Mouse (Mus musculus): ENCODE results near the gene Pacsin2.
"Not testable (repeated sequence)": the region's sequence is repeated elsewhere in the genome, so short reads cannot be mapped to it uniquely, and the experiment has no call there.

Gene Pacsin2

DNA sequence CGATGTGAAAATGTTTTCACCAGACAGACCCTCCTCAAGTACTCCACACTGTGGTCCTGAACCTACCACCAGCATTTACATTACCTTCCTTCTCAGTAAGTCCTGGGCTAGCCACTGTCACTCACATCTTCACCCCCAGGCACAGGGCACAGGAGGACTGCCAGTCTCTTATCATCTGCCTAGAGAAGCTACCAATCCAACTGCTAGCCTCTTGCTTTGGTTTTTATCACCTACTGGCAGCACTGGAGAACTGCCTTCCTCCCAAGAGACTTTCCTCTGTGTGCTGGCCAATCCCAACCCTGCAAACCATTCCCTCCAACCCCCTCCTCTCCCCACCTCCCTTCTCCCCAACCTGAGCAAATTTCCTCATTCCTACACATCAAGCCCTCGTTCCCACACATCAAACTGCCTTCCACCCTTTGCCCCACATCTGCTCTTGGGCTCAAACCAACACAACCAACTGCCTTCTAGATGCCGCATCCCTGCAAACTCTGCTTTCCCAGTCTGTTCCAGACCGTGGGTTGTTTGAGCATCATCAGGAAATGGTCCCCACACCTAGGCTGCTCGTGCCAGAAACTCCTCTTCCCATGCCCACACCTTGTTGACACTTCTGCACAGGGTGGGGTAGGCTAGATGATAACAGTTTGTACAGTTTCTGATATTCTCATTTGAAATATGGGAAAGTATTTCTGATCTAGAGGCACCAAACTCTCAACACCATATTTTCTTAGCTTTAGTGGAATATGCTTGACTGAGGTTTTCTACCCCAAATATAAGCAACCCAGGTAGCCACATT, 40.6 kb downstream of the Pacsin2 start:
- no peak for DNase-seq (ENCODE audit: low read depth, low spot score)

DNA sequence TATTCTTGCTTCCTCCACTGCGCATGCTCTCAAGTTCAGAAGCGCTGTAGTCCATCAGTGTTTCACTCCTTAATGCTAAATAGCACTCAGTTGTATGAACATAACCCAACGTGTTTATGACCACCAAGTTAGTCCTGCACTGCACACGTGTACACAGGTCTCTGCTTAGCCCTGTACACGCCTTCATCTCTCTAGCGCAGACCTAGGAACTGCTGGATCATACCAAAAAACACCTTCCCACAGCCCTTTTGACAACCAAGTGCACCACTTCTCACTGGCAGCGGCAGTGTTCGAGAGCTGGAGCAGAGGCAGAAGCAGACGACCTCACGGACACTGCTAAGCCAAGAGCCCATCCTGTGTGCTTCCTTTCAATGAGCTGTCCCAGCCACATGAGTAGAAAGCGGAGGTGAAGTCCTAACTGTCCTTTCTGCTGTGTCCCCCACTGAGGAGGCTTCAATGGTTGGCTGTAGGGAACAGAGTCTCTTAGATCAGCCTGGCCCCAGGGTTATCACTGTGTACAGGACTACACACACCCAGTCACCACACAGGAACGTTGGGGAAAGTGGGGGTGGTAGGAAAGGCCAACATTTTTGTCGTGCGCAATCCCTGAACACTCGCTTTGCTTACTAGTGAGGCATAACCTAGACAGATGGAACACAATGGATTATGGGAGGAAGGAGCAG, 42.0 kb downstream of the Pacsin2 start:
- no peak for DNase-seq (ENCODE audit: low read depth, low spot score)

DNA sequence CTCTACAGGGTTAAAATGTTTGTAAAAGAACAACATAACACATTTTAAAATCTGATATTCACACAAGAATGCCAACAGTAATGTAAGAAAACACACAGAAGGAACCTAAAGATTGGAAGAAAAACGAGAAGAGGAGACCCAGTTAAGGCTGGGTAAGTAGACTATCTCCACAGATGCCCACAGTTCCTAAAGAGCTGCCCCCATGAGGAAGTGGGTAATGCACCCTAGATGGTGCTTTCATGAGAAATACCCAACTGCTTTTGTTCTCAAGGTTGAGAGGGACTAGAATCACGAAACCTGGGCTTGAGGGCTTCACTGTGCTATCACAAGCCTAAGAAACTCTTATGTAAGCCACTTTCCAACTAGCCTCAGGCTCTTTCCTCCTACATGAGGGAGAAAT, 44.8 kb downstream of the Pacsin2 start:
- no peak for DNase-seq (ENCODE audit: low read depth, low spot score)

DNA sequence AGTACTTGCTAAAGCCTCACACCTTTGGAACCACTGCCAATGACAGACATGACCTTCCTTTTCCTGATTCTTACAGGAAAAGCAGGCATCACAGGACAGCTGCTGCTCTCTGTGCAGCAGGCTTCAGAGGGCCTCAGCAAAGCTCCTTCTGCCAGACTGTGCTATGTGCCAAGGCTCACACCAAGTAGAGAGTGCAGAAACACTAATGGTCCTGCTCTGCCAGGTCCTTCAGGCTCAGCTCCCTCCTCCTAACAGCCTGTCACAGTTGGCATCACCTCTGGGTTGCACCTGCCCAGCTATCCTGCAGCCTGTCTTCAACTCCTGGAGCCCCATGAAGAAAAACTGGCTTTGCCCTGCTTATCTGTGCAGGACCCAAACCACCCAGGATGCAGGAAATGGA, 45.7 kb downstream of the Pacsin2 start:
- DNase-seq (ENCODE audit: low read depth, low spot score), result peak; percentile 48

DNA sequence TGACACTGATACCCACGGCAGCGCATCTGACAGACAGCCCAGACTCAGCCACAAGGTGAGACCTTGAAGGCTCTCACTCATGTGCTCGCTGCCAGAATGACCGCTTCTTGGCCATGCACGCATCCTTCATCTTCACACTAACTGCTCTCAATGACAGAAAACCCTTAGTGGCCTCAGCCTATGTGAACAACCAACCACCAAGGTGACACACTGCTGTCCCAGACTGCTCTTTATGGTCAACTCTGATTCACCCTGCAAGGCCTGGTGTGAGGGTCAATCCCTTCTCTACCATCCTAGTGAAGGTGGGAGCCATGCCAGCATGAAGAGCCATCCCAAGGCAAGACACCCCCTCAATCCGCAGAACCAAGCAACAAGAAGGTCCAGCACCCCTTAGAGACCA, 46.5 kb downstream of the Pacsin2 start:
- no peak for DNase-seq (ENCODE audit: low read depth, low spot score)

DNA sequence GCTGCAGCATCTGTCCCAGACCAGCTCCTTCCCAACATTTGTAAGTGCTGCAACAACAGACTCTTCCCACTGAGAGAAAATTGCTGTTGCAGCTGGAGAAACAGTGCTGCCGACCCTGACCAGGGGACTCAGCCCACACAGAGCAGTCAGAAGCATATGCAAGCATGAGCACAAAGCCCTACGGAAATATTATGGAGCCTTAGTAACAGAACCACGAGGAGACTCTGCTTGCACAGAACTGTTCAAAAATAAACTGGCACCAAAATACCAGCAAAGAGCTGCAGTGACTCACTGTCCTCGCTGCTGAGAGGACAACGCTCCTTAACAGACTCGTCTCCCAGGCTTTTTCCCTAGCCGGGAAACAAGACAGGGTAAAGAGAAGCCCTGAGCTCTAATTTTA, 47.0 kb downstream of the Pacsin2 start:
- no peak for DNase-seq (ENCODE audit: low read depth, low spot score)

DNA sequence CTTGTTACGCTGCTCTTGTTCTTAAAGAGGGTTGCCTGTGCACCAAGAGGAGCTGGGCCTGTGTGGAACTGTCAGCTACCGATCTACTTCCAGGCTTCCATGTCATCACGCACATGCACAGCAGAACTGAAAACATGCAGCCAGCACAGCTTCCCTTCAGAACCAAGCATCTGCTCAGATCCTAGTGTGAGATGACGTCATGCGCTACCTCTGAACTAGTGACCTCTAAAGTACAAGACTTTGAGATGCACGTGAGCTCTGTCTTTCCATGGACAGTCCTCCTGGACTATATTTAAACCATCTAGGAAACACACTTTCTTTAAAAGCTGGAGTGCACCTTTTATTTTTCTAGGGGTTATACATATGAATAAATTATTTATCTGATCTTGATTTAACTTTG, 49.0 kb downstream of the Pacsin2 start:
- no peak for DNase-seq (ENCODE audit: low read depth, low spot score)

DNA sequence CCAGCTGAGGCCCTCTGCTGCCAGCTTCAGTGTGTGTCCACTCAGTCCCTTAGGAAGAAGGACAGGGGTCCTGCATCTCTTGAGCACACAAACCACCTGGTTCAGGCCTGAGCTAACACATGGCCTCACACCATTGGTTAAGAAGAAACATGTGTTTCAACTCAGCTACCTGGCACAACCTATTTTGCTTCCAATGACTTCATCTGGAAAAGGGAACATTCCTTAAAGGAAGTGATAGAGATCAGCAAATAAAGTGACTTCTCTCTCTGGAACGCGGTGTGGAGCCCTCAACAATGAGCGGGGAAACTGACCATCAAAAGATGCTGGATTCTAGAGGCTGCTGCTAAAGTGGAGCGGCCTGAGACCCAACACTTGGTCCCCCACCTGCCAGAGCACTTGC, 52.8 kb downstream of the Pacsin2 start:
- no peak for DNase-seq (ENCODE audit: low read depth, low spot score)

DNA sequence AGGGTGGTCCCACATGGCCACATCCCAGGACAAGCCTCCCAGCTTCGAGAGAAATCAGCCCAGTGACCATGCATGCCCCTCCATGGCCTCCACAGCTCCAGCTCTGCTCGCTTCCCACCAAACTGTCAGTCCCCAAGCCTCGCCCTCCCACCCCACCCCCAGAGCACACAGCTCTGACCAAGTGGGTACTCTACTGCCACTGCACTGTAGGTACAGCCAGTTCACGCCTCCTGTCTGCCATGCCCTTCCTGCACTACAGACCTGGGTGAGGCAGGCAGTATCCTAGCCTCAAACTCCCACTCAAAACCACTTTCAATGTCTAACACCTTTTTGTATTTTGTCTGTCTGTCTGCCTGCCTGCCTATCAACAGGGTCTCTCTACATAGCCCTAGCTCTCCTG, 53.7 kb downstream of the Pacsin2 start:
- no peak for DNase-seq (ENCODE audit: low read depth, low spot score)

DNA sequence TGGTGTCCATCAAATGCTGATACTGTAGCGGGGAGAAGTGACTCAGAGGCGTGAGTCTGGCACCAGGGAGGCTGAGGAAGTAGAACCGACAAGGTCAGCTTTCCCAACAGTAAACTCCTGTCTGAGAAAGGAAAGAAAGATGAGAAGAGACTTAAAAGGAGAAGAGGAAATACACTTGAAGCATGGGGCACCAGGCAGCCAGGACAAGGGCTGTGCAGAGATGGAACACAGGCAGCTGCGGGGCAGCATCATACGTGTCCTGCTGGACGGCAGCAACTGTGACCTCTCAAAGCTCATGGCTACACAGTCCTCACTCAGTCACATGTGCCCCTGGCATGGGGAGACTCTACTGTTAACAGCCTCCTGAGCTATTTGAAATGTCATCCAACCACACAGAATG, 54.1 kb downstream of the Pacsin2 start:
- no peak for DNase-seq (ENCODE audit: low read depth, low spot score)

DNA sequence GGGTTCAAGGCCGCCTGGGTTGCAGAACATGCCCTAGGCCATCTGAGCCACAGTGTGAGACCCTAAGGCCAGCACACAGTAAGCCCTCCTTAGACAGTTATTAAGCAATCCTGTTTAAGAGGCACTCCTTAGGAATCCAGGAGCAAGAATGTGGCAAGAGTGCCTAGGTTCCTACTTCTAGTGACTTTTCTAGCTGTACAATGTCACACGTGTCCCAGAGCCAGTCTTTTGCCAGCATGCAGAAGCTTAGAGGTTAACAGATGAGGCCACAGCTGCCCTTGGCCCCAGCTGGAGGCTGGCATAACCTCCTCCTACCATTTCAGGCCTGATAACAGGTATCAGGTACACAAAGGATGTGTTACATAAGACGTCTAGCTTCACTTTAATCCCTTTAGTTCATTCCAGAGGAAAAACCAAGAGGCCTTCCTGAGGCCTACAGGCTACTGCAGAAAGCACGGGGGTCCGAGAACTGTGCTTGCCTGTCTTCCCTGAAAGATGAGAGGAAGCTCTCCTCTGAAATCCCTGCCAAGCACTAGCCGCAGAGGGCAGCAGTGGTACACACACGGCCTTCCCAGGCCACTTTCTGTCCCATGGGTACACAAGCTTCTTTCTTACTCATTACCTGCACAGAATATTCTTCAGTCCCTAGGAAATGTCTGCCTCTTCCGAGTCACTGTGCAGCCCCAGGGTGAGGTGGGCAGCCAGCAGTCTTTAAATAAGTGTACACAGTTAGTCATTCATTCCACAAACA, 55.5 kb downstream of the Pacsin2 start:
- no peak for DNase-seq (ENCODE audit: low read depth, low spot score)

DNA sequence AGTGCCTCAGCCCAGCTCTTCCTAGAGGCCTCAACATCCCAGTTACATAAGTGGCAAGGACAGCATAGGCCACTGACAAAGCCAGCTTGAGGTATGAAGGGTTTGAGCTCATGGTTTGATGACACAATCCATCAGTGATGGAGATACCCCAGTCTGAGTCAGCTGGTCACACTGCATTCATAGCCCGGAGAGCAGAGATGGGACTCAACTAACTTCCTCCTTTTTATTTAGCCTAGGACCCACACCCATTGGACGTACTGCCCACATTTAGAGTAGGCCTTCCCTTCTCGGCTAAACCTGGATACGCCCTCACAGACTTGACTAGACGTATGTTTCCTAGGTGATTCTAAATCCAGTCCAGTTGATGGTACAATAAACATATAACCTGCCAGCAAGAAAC, 56.2 kb downstream of the Pacsin2 start:
- no peak for DNase-seq (ENCODE audit: low read depth, low spot score)

DNA sequence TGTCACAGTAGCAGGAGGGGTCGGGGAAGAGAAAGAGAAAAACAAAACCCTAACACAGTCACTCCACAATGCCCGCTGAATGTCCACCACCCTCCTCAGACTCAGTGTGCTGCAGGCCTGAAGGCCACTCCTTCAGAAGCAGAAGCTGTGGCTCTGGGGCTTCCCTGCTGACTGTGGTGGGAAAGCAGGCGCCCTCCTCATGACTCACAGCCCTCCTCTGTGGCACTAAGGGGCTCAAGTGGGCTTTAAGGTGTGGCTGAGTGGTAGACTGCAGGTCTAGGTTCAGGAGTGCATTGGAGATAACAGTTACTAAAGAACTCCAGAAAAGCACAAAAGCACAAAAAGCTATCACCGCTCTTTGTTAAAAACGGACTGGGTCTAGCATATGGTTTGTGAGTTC, 56.9 kb downstream of the Pacsin2 start:
- DNase-seq (ENCODE audit: low read depth, low spot score), result no peak

DNA sequence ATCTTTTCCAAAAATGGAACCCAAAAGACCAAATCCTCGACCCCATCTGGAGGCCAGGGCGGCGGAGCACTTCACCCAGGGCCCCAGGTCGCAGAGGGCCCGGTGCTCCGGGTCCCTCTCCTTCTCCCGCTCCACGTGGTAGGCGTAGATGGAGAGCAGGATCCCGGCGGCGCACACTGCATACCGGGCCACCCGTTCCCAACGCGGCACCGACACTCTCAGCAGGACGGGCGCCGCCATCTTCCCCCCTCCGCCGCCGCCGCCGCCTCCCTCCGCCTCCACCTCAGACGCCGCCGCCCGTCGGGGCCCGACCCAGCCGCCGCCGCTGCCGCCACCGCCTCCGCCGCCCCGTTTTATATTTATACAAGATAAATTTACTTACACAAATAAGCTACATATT, 58.5 kb downstream of the Pacsin2 start:
- not testable (repeated sequence) for DNase-seq (ENCODE audit: low read depth, low spot score)

DNA sequence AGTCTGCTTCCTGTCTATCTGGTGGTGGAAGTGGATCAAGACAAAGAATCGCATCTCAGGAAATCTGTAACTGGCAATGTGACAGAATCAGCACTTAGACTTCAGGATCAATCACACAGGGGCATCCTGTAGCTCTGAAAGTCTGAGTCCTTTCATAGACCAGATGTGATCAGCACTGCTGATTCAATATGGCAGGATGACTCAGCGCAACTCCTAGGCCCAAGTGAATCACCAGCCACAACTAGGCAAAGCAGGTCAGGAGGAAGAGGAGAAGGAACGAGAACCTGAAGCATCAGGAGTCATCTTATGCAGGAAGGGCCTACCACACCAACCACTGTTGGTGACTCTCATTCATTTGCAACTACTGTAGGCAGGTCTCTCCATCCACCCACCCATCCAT, 60.4 kb downstream of the Pacsin2 start:
- no peak for DNase-seq (ENCODE audit: low read depth, low spot score)

DNA sequence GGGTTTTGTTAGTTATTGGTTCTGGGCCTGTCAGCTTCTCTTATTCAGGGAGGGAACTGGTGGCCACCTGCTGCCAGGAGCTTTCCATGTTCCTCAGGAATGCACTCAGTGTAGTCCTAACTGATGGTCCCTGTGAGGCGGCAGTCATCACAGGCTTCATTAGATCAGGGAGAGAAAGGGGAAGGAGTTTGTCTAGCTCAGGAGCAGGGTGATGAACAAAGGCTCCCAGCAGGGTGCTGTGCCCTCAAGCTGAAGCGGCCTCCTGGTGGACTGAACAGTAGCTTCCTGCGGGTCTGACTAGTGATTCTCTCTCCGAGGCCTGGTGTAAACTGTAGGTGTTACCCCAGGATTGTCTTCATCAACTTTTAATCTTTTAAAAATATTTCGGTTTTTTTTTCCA, 61.4 kb downstream of the Pacsin2 start:
- DNase-seq (ENCODE audit: low read depth, low spot score), result no peak

DNA sequence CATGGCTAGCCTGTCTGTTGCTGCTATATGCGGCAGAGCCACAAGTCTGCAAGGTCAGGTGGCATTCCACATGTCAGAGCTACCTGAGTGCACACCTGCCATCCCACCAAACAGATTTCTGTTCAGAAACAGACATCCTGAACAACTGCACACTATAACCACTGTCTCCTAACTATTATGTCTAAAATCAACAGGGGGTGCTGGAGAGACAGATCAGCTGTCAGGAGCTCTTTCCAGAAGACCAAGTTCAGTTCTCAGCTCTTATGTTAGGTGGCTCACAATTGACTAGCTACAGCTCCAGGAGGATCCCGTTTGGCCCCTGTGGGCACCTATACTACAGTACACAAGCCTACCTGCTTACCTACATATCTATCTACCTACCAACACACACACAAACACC, 71.7 kb downstream of the Pacsin2 start:
- no peak for DNase-seq (ENCODE audit: low read depth, low spot score)

DNA sequence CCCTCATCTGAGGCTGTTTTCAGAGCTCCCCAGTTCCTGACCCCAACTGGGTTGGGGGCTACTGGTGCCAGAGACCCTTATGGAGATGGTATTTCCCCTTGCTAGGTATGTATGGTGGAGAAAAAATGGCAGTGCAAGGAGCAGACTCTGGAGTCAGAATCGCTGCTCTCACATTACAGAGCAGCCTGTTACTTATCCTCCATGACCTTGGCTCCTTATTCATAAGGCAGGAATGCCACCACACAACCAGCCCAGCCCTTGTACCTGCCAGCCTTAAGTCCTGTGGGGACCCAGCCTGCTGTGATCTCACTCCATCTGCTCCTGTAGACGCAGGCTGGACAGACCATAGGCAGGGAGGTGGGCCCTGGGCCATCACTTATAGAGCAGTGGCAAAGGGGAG, 76.5 kb downstream of the Pacsin2 start:
- no peak for DNase-seq (ENCODE audit: low read depth, low spot score)

DNA sequence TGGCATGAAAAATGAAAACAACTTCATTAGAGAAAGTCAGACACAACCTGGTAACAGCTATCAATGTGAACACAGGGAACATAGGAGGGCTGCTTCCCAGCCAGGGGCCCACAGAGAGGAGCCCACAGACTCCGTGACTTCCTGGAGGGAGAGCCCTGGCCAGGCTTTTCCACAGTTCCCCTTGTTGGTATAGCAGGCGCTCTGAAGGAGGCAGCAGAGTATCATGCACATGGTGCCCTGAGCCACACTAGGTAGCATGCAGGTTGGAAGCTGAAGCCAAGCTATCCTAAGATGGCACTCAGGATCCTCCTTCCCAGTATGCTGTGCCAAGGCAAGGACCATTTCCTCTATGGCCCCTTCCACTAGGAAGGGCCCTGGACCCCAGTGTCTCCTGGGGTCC, 80.8 kb downstream of the Pacsin2 start:
- DNase-seq (ENCODE audit: low read depth, low spot score), result peak; percentile 33

DNA sequence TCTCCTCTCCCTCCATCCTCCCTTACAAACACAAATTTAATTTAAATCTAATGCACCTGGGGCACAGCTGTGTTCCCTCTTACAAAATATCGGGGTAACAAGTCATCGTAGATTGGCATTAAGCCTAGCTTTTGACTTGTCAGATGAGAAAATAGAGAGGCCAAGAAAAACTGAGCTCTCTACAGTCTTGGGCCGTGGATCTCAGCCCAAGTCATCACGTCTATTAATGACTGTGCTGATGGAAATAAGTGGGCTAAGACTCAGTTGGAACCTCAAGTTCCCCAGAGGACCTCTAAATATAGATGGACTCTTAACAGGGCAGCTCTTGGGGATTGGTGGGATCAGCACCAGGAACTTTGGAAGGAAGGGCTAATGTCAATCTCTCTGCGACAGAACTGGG, 81.3 kb downstream of the Pacsin2 start:
- peak; percentile 38 for DNase-seq (ENCODE audit: low read depth, low spot score)

DNA sequence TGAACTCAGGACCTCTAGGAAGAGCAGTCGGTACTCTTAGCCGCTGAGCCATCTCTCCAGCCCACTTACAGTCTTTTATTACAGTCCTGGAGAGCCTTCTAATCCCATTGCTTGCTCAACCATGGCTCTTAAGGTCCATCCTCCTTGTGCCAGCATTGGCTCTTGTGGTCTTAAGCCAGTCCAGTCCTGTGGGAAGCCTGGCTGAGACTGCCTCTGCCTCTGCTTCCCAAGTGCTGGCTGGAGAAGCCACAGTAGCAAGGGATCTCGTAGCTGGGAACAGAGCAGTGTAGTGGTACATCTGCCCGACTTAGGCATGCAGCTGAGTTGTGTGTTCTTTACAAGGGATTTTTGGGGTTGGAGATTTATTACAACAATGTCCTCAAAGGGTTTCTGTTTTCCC, 81.9 kb downstream of the Pacsin2 start:
- peak; percentile 27 for DNase-seq (ENCODE audit: low read depth, low spot score)

DNA sequence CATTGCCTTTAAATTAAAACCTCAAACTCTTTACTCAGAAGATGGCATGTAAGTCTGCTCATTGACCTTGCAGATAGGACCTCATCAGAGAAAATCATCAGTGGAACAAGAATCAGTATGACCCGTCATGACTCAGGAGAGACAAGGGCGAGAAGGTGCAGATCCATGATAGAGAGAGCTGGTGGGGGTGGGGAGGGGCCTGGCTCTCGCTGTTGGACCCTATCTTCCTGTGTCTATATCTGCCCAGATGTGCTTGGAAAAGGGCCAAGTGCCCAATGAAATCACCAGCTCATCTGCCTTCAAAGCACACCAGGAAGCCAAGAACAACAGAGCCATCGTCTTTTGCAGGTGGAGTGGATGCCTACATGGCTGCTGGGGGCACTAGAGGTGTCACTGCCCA, 87.3 kb downstream of the Pacsin2 start:
- DNase-seq (ENCODE audit: low read depth, low spot score), result no peak

DNA sequence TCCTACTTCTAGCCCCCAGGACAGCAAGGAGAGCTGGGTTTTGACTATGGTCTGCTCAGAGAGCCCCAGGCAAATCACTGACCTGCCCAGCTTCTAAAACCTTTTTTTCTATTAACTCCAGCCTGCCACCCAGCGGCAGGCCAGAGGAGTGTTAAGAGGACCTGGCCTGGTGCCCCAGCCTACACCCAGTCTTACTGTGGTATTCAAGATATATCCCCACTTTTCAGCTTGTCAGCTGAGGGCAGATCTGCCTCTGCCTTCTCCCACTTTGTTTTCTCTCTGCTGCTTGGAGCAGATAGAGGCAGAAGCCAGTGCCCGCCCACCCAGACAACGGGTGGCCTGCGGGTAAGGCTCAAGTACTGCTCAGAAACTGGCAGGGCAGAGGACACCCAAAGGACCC, 89.3 kb downstream of the Pacsin2 start:
- DNase-seq (ENCODE audit: low read depth, low spot score), result peak; percentile 52

Data from skeletal muscle tissue, adult 2 months (tissue).